Mouse (Mus musculus): ENCODE data around the gene L1cam. TPM values are rescaled to one million over a fixed set of nuclear protein-coding genes. Genes with fewer than 3 reads are reported as not detected.
A peak's percentile ranks its signal among the peaks of the same experiment; 100 is the strongest.

L1cam gene
- total RNA-seq (2021): 100 to 1,000 TPM; 118 to 139 TPM
- long read RNA-seq, experiment 1, partial matches to known transcripts: 1 of 9 reads
- long read RNA-seq, experiment 1, other reads (novel, unspliced or antisense): 8 of 9 reads
- long read RNA-seq, experiment 2, partial matches to known transcripts: 1 of 4 reads
- long read RNA-seq, experiment 2, other reads (novel, unspliced or antisense): 3 of 4 reads

DNA sequence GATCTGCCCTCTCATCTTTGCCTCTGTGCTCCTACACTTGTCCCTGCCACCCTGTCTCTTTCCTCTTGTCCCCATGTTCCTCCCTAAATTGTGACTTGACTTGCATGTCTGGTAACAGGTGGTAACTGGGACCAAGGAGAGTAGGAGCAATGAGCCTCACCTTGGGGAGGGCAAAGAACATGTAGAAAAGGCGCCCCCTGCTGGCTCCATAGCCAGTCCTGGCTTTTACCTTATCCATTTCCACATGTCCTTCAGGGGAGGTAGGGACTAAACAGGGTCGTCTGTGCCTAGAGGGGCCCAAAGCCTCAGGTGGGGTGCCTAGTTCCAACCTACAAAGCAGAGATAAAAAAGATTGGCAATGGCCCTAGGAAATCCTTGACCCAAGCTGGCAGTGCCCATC, at the start of gene L1cam:
Gene L1cam, minus strand, starts transcription at position 387 of the 400 bp plus-strand sequence.
- Histone ChIP-seq H3K27ac (no peak within 1 kb of the TSS), H3K4me3 (no peak within 1 kb of the TSS)
- TF ChIP-seq CTCF (conservative IDR thresholded peaks at IDR 0.05): peak; percentile 79
- DNase-seq (ENCODE audit: low spot score in 2 of 2): peak in 1 of 2 experiments; percentile 50

- Histone ChIP-seq H3K27ac (no peak overlapping the region), H3K4me3 (no peak overlapping the region)
- no peak for DNase-seq (ENCODE audit: low spot score in 2 of 2)
- no peak for TF ChIP-seq CTCF (conservative IDR thresholded peaks at IDR 0.05)
Measured at GRCm38 (mm10) chrX:73942294-73942693, 46.4 kb upstream of the L1cam start.

GRCm38 (mm10) chrX:73941860-73942259, 46.0 kb upstream of the L1cam start:
- no peak for TF ChIP-seq CTCF (conservative IDR thresholded peaks at IDR 0.05)
- no peak for DNase-seq (ENCODE audit: low spot score in 2 of 2)
- Histone ChIP-seq H3K4me3 (no peak overlapping the region), H3K27ac (no peak overlapping the region)

GRCm38 (mm10) chrX:73931871-73932270, 36.0 kb upstream of the L1cam start:
- Histone ChIP-seq H3K27ac (no peak overlapping the region), H3K4me3 (no peak overlapping the region)
- no peak for DNase-seq (ENCODE audit: low spot score in 2 of 2)
- TF ChIP-seq CTCF (conservative IDR thresholded peaks at IDR 0.05): no peak

DNA sequence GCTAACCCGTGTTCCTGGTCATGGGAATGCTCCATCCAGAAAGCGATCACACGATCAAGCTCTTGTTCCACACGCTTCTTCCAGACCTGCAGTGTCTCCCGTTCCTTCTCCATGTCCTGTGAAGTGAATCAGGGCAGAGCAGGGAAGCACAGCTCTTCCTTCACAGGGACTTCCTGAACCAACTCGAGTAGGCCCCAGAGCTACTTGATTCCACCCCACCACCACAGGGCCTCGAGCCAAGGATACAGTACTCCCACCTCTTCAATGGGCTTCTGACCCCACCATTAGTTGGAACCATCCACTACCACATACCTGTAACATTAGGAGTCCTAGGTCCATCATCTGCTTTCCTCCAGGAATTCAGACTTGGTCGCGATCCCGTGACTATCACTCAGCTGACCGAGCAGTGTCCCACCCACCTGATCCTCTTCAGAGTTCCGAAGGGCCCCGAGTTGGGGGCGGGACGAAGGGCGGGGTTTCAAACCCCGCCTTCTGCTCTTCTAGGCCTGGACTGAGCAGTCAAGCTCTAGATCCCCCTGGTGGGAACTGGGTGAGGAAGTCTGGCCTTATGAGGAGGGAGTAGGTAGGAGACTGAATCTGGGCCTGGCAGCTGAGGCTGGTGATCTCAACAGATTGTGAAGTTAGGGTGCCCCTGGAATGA, 34.6 kb upstream of the L1cam start, which contains the start of gene Renbp:
Gene Renbp, minus strand, starts transcription at position 449 of the 661 bp plus-strand sequence.
- Histone ChIP-seq H3K27ac (no peak within 1 kb of the TSS), H3K4me3 (peak within 1 kb of the TSS; percentile 23; the same call in 1 of the 2 replicates)
- no peak for DNase-seq (ENCODE audit: low spot score in 2 of 2)
- 0 out of 2 replicates have a peak, but pooled peaks have one; percentile 24 for TF ChIP-seq CTCF (conservative IDR thresholded peaks at IDR 0.05)

- TF ChIP-seq CTCF (conservative IDR thresholded peaks at IDR 0.05): no peak
- H3K27ac ChIP-seq: 0 out of 2 replicates have a peak overlapping the region, but pooled peaks have one; percentile 89
- no peak for DNase-seq (ENCODE audit: low spot score in 2 of 2)
Measured at GRCm38 (mm10) chrX:73922550-73922882, 26.6 kb upstream of the L1cam start.

DNA sequence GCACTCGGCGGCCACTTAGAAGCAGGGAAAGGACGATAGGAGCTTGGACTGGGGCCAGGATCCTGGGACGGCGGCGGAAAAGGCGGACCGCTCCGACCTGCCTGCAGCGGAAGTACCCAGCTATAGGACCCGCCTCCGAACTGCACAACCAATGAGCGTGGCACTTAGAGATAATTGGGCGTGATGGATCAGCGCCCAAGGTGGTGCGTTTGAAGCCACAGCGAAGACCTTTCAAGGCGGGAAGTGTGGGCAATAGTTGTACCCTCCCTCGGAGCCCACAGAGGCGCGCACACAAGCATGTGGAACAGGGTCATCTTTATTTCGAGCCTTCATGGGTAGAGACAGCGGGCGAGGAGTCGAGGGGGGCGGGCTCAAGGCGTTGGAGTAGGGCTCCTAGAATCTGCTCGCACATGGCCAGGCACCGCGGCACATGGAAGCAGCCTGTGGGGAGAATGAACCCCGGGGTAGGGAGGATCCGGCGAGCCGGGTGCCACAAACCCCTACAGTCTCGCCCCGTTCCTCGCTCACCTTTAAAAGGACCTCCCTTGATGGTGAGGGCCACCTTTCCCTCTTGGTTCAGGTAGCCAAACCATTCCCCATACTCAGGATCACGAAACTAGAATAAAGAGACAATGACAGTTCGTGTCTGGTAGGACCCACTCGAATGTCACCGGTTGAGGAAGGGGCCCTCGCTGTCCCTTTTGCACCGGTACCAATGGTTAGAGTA, 26.1 kb upstream of the L1cam start, which contains the start of the genes Arhgap4 and Naa10:
Gene Arhgap4, minus strand, starts transcription at position 48 of the 727 bp plus-strand sequence.
Gene Naa10, minus strand, starts transcription at position 122 of the 727 bp plus-strand sequence.
- peak; percentile 79 to 86 for DNase-seq (ENCODE audit: low spot score in 2 of 2)
- Histone ChIP-seq H3K4me3 (peak within 1 kb of the TSS; percentile 72), H3K27ac (peak within 1 kb of the TSS; percentile 89)
- no peak for TF ChIP-seq CTCF (conservative IDR thresholded peaks at IDR 0.05)

More at GRCm38 (mm10) chrX:73922550-73922882, 26.6 kb upstream of the L1cam start:
- H3K4me3 ChIP-seq: peak overlapping the region; percentile 72

GRCm38 (mm10) chrX:73921285-73921822, 25.4 kb upstream of the L1cam start:
- TF ChIP-seq CTCF (conservative IDR thresholded peaks at IDR 0.05): no peak
- Histone ChIP-seq H3K4me3 (peak overlapping the region; percentile 72), H3K27ac (peak overlapping the region; percentile 89)
- no peak for DNase-seq (ENCODE audit: low spot score in 2 of 2)

DNA sequence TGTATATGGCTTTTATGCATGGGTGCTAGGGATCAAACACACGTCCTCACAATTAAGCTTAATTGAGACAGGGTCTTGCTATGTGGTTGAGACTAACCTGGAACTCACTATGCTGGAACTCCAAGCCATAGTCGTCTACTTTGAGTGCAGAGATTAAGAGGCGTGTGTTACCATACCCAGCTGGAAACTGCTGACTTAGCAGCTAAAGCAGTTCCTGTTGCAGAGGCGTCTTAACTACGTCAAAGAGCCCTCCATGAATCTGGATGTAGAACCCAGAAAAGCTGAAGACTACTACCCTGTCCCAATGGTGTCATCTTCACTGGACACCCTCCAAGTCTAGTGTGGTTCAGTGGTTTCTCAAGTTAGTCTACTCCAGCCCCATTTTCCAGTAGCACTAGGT, 22.7 kb upstream of the L1cam start:
- TF ChIP-seq CTCF (conservative IDR thresholded peaks at IDR 0.05): no peak
- DNase-seq (ENCODE audit: low spot score in 2 of 2): no peak
- H3K4me3 ChIP-seq: no peak overlapping the region
- H3K27ac ChIP-seq: no peak overlapping the region

DNA sequence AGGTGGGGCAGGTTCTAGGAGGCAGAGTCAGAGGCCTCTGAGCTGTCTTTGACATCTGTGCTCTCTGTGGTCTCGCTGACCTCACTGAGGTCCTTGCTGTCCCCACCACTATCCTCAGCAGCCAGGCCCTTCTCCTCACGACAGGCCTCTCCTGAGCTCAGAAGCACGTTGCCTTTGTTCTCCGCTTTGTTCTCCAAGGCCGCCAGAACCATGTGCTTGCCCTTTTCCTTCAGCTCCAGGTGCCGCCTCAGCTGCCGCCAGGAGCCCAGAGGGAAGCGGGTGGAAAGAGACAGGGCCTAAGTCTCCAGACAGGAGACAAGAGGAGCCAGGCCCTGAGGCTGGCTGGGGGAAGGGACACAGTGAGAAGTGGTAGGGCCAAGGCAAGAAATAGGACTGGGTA, 21.0 kb upstream of the L1cam start:
- no peak for TF ChIP-seq CTCF (conservative IDR thresholded peaks at IDR 0.05)
- H3K4me3 ChIP-seq: no peak overlapping the region
- DNase-seq (ENCODE audit: low spot score in 2 of 2): no peak
- H3K27ac ChIP-seq: no peak overlapping the region

DNA sequence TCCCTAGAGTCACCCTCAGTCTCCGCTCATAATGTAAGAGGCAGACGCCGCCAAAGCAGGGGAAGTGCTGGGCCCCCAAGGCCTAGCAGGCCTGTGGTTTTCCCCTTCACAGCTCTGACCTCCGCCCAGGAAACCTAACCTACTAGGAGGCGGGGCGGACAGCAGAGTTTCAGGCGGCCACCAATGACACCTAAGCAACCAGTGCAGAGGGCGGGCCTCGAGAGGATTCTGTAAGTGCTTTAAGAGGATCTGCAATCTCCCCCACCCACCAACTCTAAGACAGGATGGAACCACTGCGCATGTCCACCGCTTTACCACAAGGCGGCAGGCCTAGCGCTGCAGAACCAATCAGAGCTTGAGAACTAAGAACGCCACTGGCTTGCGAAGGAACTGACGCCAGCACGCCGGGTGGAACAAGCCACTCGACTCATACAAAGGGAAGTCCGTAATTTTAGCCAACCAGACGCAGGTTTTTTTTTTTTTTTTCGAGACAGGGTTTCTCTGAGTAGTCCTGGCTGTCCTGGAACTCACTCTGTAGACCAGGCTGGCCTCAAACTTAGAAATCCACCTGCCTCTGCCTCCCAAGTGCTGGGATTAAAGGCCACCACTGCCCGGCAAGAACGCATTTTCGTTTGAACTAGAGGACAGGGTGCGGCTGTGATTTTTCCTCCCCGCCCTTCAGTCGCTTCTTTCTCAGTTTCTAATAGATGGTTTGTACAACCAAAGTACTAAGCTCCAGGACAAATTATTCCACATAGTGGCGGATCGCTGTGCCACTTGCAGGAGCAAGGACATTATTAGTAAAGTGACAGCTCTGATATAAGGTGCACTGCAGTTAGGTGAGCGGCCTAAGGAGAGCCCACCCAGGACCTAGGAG, 19.2 kb upstream of the L1cam start:
- Histone ChIP-seq H3K4me3 (peak overlapping the region; percentile 50), H3K27ac (peak overlapping the region; percentile 87)
- TF ChIP-seq CTCF (conservative IDR thresholded peaks at IDR 0.05): peak; percentile 73
- peak; percentile 77 to 88 for DNase-seq (ENCODE audit: low spot score in 2 of 2)

DNA sequence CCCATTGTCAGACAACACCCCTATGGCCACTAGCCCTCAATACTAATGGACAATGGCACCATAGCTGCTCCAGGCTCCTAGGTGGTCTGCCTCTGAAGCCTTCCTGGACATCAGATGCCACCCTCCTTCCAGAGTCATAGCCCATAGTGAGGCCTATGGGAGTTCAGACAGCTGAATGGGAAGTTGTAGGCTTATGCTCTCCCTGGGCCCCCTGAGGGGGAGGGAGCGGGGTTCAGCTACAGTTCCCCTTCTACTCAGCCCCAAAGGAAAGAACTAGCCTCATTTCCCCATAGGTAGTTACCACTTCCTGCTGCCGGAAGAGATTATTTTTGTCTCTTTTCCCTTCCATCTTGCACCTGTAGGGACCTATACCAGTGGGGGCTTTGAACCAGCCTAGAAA, 15.7 kb upstream of the L1cam start:
- H3K4me3 ChIP-seq: no peak overlapping the region
- TF ChIP-seq CTCF (conservative IDR thresholded peaks at IDR 0.05): no peak
- no peak for DNase-seq (ENCODE audit: low spot score in 2 of 2)
- H3K27ac ChIP-seq: no peak overlapping the region
